7 mouse cellular contexts compared by ENCODE assay signal in genomic region chr17:56078880-56079795, GRCm38 (mm10). TPM values are rescaled to one million over a fixed set of nuclear protein-coding genes. Genes with fewer than 3 reads are reported as not detected.
DNase-seq lines count a peak whose midpoint lies in the region; ATAC-seq lines count a peak whose summit lies in the region.

Hdgfl2 (plus strand) TSS chr17:56079634.

- peak within 1 kb of the TSS; percentile 47 for H3K27ac ChIP-seq in embryonic facial prominence, embryonic 12.5 days
- H3K27ac ChIP-seq in limb, embryonic 11.5 days (replicated peaks; ENCODE audit: low read depth, low read length) = 0 out of 2 replicates have a peak within 1 kb of the TSS, but pooled peaks have one; percentile 12
- H3K27ac ChIP-seq in midbrain, embryonic 14.5 days (replicated peaks; ENCODE audit: low read depth, low read length) = peak within 1 kb of the TSS; percentile 78

- H3K9ac ChIP-seq in embryonic facial prominence, embryonic 12.5 days = peak within 1 kb of the TSS; percentile 79
- peak within 1 kb of the TSS; percentile 67 for H3K9ac ChIP-seq in limb, embryonic 11.5 days (ENCODE audit: low read length)
- H3K9ac ChIP-seq in midbrain, embryonic 14.5 days (replicated peaks; ENCODE audit: low read length) = peak within 1 kb of the TSS; percentile 76

- peaks cover 26% of the 10 kb centered on the region for H3K4me1 ChIP-seq in embryonic facial prominence, embryonic 12.5 days
- peaks cover 11% of the 10 kb centered on the region for H3K4me1 ChIP-seq in limb, embryonic 11.5 days (ENCODE audit: control insufficient read depth, insufficient read depth, low read length)
- peaks cover 29% of the 10 kb centered on the region for H3K4me1 ChIP-seq in midbrain, embryonic 14.5 days (ENCODE audit: control insufficient read depth, insufficient read depth, low read length)

- peak within 1 kb of the TSS; percentile 97 for H3K4me2 ChIP-seq in embryonic facial prominence, embryonic 12.5 days (replicated peaks)
- peak within 1 kb of the TSS; percentile 99 for H3K4me2 ChIP-seq in limb, embryonic 11.5 days (ENCODE audit: low read depth, severe bottlenecking)
- peak within 1 kb of the TSS; percentile 97 for H3K4me2 ChIP-seq in midbrain, embryonic 14.5 days (ENCODE audit: low read length)

- H3K4me3 ChIP-seq in embryonic facial prominence, embryonic 12.5 days = peak within 1 kb of the TSS; percentile 74
- H3K4me3 ChIP-seq in limb, embryonic 11.5 days (ENCODE audit: low read depth, low read length) = peak within 1 kb of the TSS; percentile 80
- peak within 1 kb of the TSS; percentile 88 for H3K4me3 ChIP-seq in midbrain, embryonic 14.5 days (replicated peaks; ENCODE audit: low read depth, low read length)

- ATAC-seq in embryonic facial prominence, embryonic 12.5 days (ENCODE audit: insufficient number of reproducible peaks, insufficient read depth, low FRiP score, low TSS enrichment) = peak; percentile 90
- ATAC-seq in limb, embryonic 11.5 days (ENCODE audit: insufficient number of reproducible peaks, low FRiP score, low TSS enrichment, low read depth) = peak; percentile 93
- peak; percentile 93 for ATAC-seq in midbrain, embryonic 14.5 days (ENCODE audit: low FRiP score, low TSS enrichment)

- peaks cover 15% of the 10 kb centered on the region for H3K36me3 ChIP-seq in embryonic facial prominence, embryonic 12.5 days
- H3K36me3 ChIP-seq in limb, embryonic 11.5 days (ENCODE audit: control insufficient read depth, insufficient read depth, low read length) = peaks cover 3% of the 10 kb centered on the region; the same call in 1 of the 2 replicates
- peaks cover 18% of the 10 kb centered on the region for H3K36me3 ChIP-seq in midbrain, embryonic 14.5 days (ENCODE audit: control insufficient read depth, insufficient read depth, low read length)

- WGBS in embryonic facial prominence, embryonic 12.5 days = under 1% methylated on average over 61 of the region's 61 CpGs
- WGBS in limb, embryonic 11.5 days = under 1% methylated on average over 61 of the region's 61 CpGs
- WGBS in midbrain, embryonic 14.5 days = under 1% methylated on average over 61 of the region's 61 CpGs

- no peaks in the 10 kb centered on the region for H3K27me3 ChIP-seq in embryonic facial prominence, embryonic 12.5 days
- H3K27me3 ChIP-seq in limb, embryonic 11.5 days (ENCODE audit: control insufficient read depth, insufficient read depth, low read length) = no peaks in the 10 kb centered on the region
- H3K27me3 ChIP-seq in midbrain, embryonic 14.5 days (ENCODE audit: control insufficient read depth, insufficient read depth, low read length) = no peaks in the 10 kb centered on the region

- no peaks in the 10 kb centered on the region for H3K9me3 ChIP-seq in embryonic facial prominence, embryonic 12.5 days
- no peaks in the 10 kb centered on the region for H3K9me3 ChIP-seq in limb, embryonic 11.5 days (ENCODE audit: control insufficient read depth, low read length)
- no peaks in the 10 kb centered on the region for H3K9me3 ChIP-seq in midbrain, embryonic 14.5 days (ENCODE audit: control insufficient read depth, low read length)

- DNase-seq in adrenal gland, postnatal 25 days = peak; percentile 98
- peak; percentile 100 for DNase-seq in heart, adult 11 months
- DNase-seq in kidney, adult 18-20 months = peak; percentile 99
- DNase-seq in limb, embryonic 11.5 days (ENCODE audit: low spot score) = peak; percentile 99
- peak; percentile 99 for DNase-seq in midbrain, embryonic 14.5 days
- peak; percentile 98 to 99 for DNase-seq in spleen, adult 18-20 months

RNA-seq across cellular contexts. Expression of gene Hdgfl2, which starts in this region (rescaled TPM):
- 72.5 and 83.1 TPM in 2 replicates for total RNA-seq in adrenal gland, postnatal 25 days (2021)
- polyA plus RNA-seq in embryonic facial prominence, embryonic 12.5 days (2016; fragmentation: Nextera tagmentation; extraction: Ambion mirVana) = 173 and 179 TPM in 2 replicates
- polyA plus RNA-seq in limb, embryonic 11.5 days (2014; fragmentation: Nextera tagmentation; extraction: Ambion mirVana) = 144 and 151 TPM in 2 replicates
- polyA plus RNA-seq in midbrain, embryonic 14.5 days (2014; fragmentation: Nextera tagmentation; extraction: Ambion mirVana) = 106 and 113 TPM in 2 replicates

Comparison
In these comparisons a context has a peak if more than half of its experiments do, and no peak if none do; other contexts are left out.
1. Peak in every context shown above with its lines: DNase-seq, ATAC-seq, H3K4me3 ChIP-seq and H3K27ac ChIP-seq.
2. H3K27ac ChIP-seq: peak in every context shown above with its lines; median percentile 78 in midbrain, embryonic 14.5 days; 47 in embryonic facial prominence, embryonic 12.5 days; 12 in limb, embryonic 11.5 days.